In genomic region chr13:36117143-36118014, GRCm38 (mm10) we compare ENCODE assay signal across 8 mouse cellular contexts. TPM values are rescaled to one million over a fixed set of nuclear protein-coding genes. Genes with fewer than 3 reads are reported as not detected.
DNase-seq lines count a peak whose midpoint lies in the region; ATAC-seq and TF ChIP-seq lines count a peak whose summit lies in the region.

TSS of gene Fars2 (plus strand) at chr13:36117412.
TSS of gene Lyrm4 (minus strand) at chr13:36117526.

- H3K4me3 ChIP-seq in bone marrow macrophage, adult 2 months (ENCODE audit: insufficient read depth, low read length) = peak within 1 kb of the TSS; percentile 70
- peak within 1 kb of the TSS; percentile 89 for H3K4me3 ChIP-seq in embryonic fibroblast, embryonic 13.5 days (ENCODE audit: insufficient read depth, low read length)
- peak within 1 kb of the TSS; percentile 59 for H3K4me3 ChIP-seq in kidney, embryonic 14.5 days (ENCODE audit: low read length)
- H3K4me3 ChIP-seq in limb, embryonic 15.5 days = peak within 1 kb of the TSS; percentile 62

- peak; percentile 83; the same call in 1 of the 2 replicates for TF ChIP-seq POLR2A in bone marrow macrophage, adult 2 months (IDR thresholded peaks at IDR 0.05; ENCODE audit: borderline replicate concordance, low read depth, low read length)
- TF ChIP-seq POLR2A in embryonic fibroblast, embryonic 13.5 days (IDR thresholded peaks at IDR 0.05; ENCODE audit: low read depth, low read length) = peak; percentile 75

- H3K27me3 ChIP-seq in kidney, embryonic 14.5 days (ENCODE audit: control insufficient read depth, insufficient read depth, low read length) = no peaks in the 10 kb centered on the region
- no peaks in the 10 kb centered on the region for H3K27me3 ChIP-seq in limb, embryonic 15.5 days

- H3K27ac ChIP-seq in bone marrow macrophage, adult 2 months (ENCODE audit: insufficient read depth, low read depth, low read length) = peak within 1 kb of the TSS; percentile 94
- peak within 1 kb of the TSS; percentile 62 for H3K27ac ChIP-seq in embryonic fibroblast, embryonic 13.5 days (ENCODE audit: insufficient read depth, low read length)
- peak within 1 kb of the TSS; percentile 95 for H3K27ac ChIP-seq in kidney, embryonic 14.5 days (ENCODE audit: low read depth, low read length)
- peak within 1 kb of the TSS; percentile 97 for H3K27ac ChIP-seq in limb, embryonic 15.5 days

- peak within 1 kb of the TSS; percentile 81 for H3K4me2 ChIP-seq in kidney, embryonic 14.5 days (replicated peaks; ENCODE audit: low read depth, low read length)
- peak within 1 kb of the TSS; percentile 77 for H3K4me2 ChIP-seq in limb, embryonic 15.5 days

- peaks cover 16% of the 10 kb centered on the region for H3K4me1 ChIP-seq in bone marrow macrophage, adult 2 months (ENCODE audit: control insufficient read depth, insufficient read depth, low read length)
- no peaks in the 10 kb centered on the region for H3K4me1 ChIP-seq in embryonic fibroblast, embryonic 13.5 days (ENCODE audit: control insufficient read depth, insufficient read depth, low read length)
- peaks cover 4% of the 10 kb centered on the region; the same call in 1 of the 2 replicates for H3K4me1 ChIP-seq in kidney, embryonic 14.5 days (ENCODE audit: control insufficient read depth, insufficient read depth, low read length)
- no peaks in the 10 kb centered on the region; the same call in 1 of the 2 replicates for H3K4me1 ChIP-seq in limb, embryonic 15.5 days

- H3K9ac ChIP-seq in kidney, embryonic 14.5 days (ENCODE audit: low read depth, low read length) = peak within 1 kb of the TSS; percentile 76
- H3K9ac ChIP-seq in limb, embryonic 15.5 days = peak within 1 kb of the TSS; percentile 53

- no peaks in the 10 kb centered on the region for H3K36me3 ChIP-seq in kidney, embryonic 14.5 days (ENCODE audit: control insufficient read depth, insufficient read depth, low read length)
- H3K36me3 ChIP-seq in limb, embryonic 15.5 days = no peaks in the 10 kb centered on the region

- no peak for TF ChIP-seq CTCF in bone marrow macrophage, adult 2 months (IDR thresholded peaks at IDR 0.05; ENCODE audit: low read depth, low read length)
- no peak for TF ChIP-seq CTCF in embryonic fibroblast, embryonic 13.5 days (IDR thresholded peaks at IDR 0.05; ENCODE audit: borderline replicate concordance, insufficient read depth, low read length)

- peak; percentile 99 for DNase-seq in A20 (ENCODE audit: low read depth, low spot score)
- peak; percentile 96 to 97 for DNase-seq in heart, adult 9 months (ENCODE audit: low spot score in 2 of 2)
- DNase-seq in monocyte, adult 2 months (ENCODE audit: low read depth in 1 of 2, low spot score in 2 of 2) = peak; percentile 89 to 97
- peak; percentile 95 for DNase-seq in spleen, postnatal 36 days (ENCODE audit: low spot score in 2 of 2)

- ATAC-seq in kidney, embryonic 14.5 days (ENCODE audit: low FRiP score, low TSS enrichment) = peak; percentile 99
- ATAC-seq in limb, embryonic 15.5 days (ENCODE audit: insufficient number of reproducible peaks, low FRiP score, low TSS enrichment, low read depth) = peak; percentile 99

- no peaks in the 10 kb centered on the region for H3K9me3 ChIP-seq in kidney, embryonic 14.5 days (ENCODE audit: control insufficient read depth, low read length)
- no peaks in the 10 kb centered on the region for H3K9me3 ChIP-seq in limb, embryonic 15.5 days

- under 1% methylated on average over 67 of the region's 75 CpGs for WGBS in kidney, embryonic 14.5 days
- under 1% methylated on average over 70 of the region's 75 CpGs for WGBS in limb, embryonic 15.5 days

RNA-seq across cellular contexts. Expression of gene Fars2, which starts in this region (rescaled TPM):
- polyA plus RNA-seq in bone marrow macrophage, adult 2 months (2012; ENCODE audit: insufficient read depth, insufficient read length, missing spikeins) = 26.8 and 28.6 TPM in 2 replicates
- 14.0 and 16.0 TPM in 2 replicates for polyA plus RNA-seq in embryonic fibroblast, embryonic 13.5 days (2011; ENCODE audit: insufficient read length, low read depth, missing spikeins)
- 29.4 and 31.7 TPM in 2 replicates for polyA plus RNA-seq in kidney, embryonic 14.5 days (2014; fragmentation: Nextera tagmentation; extraction: Ambion mirVana)
- polyA plus RNA-seq in limb, embryonic 15.5 days (2015; fragmentation: Nextera tagmentation; extraction: Ambion mirVana) = 33.4 and 34.6 TPM in 2 replicates

RNA-seq across cellular contexts. Expression of gene Lyrm4, which starts in this region (rescaled TPM):
- polyA plus RNA-seq in bone marrow macrophage, adult 2 months (2012; ENCODE audit: insufficient read depth, insufficient read length, missing spikeins) = 8.6 and 9.8 TPM in 2 replicates
- 7.0 and 8.2 TPM in 2 replicates for polyA plus RNA-seq in embryonic fibroblast, embryonic 13.5 days (2011; ENCODE audit: insufficient read length, low read depth, missing spikeins)
- 28.4 and 29.9 TPM in 2 replicates for polyA plus RNA-seq in kidney, embryonic 14.5 days (2014; fragmentation: Nextera tagmentation; extraction: Ambion mirVana)
- polyA plus RNA-seq in limb, embryonic 15.5 days (2015; fragmentation: Nextera tagmentation; extraction: Ambion mirVana) = 19.4 and 21.3 TPM in 2 replicates

Comparison
In these comparisons a context has a peak if more than half of its experiments do, and no peak if none do; other contexts are left out.
1. Peak in every context shown above with its lines: DNase-seq, ATAC-seq, H3K4me3 ChIP-seq and H3K27ac ChIP-seq.